Mouse (Mus musculus): Measurements from ENCODE around the gene D11Wsu47e.

D11Wsu47e gene

DNA sequence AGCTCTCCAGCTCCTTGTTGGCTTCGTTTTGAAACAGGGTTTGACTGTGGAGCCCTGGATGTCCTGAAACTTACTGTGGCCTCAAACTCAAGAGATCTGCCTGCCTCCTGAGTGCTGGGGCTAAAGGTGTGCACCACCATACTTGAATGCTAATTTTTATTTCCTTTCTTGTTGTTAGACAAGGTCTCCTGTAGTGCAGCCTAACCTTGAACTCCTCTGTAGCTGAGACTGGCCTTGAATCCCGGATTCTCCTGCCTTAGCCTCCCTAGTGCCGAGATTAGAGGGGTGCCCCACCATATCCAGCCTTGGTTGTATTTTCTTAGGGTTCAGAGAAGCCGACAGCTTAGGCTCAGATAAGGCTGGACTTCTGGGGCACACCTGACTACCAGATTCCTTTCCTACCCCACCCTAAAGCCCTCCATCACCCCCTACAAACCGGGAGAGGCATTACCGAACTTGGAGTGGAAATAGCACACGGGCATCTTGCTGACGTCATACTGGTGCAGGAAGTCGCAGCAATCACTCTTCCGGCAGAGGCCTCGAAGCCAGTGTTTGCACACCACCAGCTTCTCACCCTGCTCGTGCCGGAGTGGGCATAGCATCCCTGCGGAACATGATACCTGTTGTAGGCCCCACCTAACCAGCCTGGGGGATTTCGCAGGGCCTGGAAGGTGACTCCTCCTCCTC, 21.9 kb downstream of the D11Wsu47e start:
- DNase-seq (ENCODE audit: low read depth, low spot score): no peak

DNA sequence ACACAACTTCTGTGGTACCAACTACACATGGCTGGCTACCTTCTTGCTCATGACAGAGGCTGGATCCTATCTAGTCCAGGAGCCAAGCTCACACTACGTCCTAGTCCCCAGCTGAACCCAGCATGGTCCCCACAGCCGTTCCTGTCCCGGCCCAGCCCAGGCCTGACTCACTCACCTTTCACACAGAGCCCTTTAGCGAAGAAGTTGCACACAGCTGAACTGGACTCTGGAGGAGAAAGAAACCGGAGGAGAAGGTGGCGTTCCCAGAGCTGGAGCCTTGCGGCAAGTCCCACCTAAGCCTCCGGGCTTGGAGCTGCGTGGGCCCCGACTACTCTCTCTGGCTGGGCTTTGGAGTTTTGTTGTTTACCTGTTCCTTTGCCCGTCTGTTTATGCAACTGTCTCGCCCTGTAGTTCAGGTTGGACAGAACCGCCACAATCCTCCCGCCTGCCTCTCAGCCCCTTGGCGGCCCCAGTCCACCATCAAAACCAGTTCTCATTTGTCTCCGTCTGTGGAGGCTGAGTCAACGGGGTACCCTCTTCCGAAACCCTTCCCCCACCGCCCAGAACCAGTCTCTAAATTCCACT, 24.5 kb downstream of the D11Wsu47e start:
- no peak for DNase-seq (ENCODE audit: low read depth, low spot score)

DNA sequence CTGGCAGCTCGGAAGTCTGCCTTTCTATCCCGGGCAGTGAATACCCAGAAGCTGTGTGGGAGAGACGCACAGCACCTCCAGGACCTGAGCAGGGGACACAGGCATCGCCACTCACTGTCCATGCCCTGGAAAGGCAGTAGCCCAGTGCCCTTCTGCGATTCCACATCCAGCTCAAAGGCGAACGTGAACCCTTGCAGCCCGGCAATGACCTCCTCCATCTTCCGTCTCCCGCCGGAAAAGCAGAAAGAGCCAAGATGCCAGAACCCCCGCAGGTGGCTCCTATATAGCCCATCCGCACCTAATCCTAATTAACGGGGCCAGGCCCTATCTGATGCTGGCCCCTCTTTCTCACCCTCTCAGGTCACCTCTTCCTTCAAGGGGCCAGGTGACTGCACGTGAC, 25.1 kb downstream of the D11Wsu47e start:
- no peak for DNase-seq (ENCODE audit: low read depth, low spot score)

DNA sequence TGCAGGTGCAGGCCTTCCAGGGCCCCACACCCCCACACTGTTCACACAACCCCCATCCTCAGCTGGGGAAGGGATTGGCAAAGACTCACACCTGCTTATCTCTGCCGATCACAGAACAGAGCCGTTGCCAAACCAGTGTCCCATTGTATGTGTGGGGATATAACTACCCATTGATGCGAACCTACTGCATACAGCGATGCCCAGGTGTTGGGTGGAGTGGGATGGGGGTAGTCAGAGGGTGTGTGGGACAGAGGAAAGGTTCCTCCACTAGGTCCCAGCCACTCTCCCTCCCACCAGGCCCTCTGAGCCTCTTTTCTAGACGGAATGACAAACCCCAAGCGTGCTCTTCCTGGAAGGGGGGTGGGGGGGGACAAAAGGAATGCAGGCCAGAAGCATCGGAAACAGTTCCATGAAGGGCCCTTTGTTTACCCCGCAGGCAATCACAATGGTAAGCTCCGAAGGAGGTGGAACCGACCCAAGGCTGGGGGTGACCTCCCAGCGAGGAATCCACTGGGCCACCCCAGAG, 25.6 kb downstream of the D11Wsu47e start, which contains the start of gene Cpsf4l:
Gene Cpsf4l, minus strand, starts transcription at position 287 of the 526 bp plus-strand sequence.
- DNase-seq (ENCODE audit: low read depth, low spot score): peak; percentile 67

DNA sequence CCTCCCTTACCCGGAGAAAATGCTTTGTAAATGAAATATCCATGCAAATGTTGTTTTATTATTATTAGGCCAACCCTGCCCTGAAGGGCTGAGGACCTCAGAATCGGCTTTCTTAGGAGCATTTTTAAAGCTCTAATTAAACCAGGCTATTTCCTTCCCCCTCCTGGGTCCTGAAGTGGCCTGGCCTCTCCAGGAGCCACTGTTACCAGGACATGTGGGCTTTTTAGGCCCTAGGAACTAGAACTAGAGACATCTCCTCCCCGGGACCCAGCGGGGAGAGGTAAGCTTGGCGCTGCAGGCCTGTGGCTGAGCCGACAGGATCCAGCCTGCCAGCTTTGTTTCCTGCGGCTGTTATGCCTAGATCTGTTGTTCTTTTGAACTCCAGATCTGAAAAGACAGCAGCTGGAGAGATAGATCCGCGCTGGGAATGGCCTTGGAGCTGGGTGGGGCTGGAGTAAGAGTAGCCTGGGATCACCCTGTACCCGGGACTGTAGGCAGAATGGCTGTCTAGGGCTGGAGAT, 26.1 kb downstream of the D11Wsu47e start:
- peak; percentile 18 for DNase-seq (ENCODE audit: low read depth, low spot score)

DNA sequence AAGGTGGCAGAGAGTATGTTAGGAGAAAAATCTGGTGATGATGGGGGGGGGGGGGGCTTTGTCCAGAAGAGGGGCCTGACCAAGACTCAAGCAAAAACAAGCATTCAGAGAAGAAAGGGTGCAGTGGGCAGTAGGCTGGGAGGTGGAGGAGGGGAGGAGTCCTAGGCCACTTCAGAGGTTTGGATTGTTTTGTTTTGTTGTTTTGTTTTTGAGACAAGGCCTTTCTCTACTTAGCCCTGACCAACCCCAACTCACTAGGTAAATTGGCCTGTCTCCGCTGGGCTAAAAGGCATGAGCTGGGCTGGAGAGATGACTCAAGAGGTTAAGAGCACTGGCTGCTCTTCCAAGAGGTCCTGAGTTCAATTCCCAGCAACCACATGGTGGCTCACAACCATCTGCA, 26.8 kb downstream of the D11Wsu47e start:
- DNase-seq (ENCODE audit: low read depth, low spot score): no peak

DNA sequence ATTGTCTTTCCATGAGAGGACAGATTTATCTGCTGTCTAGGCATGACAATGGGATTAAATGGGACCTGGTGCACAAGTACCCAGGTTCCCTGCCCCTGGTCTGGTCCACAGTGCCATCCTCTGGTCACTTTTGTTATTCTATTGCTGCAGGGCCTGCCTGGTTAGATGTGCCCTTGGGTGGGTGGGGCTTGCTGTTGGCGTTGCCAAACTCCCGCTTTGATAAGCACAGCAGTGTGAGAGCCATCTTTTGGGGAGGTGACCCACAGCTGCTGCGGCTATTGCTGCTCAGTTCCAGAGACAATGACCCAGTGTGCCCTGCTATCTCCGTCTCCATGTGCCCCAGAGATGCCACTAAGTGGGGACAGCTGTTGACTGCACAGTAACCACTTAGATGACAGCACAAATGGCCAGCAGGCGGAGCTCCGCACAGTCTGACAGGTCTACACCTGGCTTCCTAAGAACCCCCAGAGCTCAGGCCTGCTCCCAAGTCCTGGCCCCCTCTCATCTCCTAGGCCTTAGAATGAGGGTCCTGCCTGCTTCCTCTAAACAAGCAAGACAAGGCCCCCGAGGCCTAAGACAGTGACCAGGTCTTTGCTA, 31.0 kb downstream of the D11Wsu47e start:
- DNase-seq (ENCODE audit: low read depth, low spot score): no peak

DNA sequence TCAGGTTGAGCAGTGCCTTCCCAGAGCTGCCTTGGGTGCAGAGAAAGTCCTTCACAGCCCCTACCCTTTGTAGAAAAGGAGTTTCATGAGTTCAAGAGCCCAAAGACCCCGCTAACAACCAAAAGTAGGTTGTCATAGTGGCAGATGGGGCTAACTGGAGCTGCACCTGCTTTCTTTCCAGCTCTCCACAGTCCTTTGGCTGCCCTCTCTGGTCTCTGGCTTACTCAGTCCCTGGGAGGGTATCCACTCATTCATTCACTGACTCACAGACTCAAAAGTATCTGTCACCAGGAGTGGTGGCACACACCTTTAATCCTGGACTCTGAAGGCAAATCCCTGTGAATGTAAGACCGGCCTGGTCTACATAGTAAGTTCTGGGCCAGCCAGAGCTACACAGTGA, 31.9 kb downstream of the D11Wsu47e start:
- DNase-seq (ENCODE audit: low read depth, low spot score): no peak

DNA sequence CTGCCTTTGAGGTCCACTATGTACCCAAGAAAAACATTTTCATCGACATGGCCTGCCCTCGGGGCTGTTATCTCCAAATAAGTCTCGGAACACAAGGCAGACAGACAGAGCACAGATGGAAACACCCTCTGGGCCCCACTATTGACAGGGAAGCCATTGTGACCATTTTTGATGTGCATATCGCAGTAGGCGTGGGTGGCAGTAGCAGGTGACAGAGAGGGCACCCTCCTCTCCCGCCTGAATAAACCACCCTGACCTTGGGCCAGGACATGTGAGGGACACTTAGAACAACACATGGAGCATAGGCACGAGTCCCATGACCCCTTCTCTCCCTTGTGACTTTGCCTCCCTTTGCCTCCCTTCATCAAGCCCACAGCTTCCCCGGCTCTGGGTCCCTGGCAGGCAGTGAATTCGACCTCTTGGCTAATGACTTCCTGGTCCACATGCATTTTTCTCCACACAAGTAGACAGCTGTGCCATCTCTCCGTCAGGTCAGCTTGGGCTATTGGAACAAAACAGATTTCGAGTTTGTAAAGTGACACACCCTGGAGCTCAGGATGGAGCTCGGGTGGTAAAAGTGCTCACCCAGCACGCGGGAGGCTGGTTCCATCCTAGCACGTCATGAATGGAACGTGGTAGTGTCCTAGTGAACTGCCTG, 33.7 kb downstream of the D11Wsu47e start:
- DNase-seq (ENCODE audit: low read depth, low spot score): no peak

DNA sequence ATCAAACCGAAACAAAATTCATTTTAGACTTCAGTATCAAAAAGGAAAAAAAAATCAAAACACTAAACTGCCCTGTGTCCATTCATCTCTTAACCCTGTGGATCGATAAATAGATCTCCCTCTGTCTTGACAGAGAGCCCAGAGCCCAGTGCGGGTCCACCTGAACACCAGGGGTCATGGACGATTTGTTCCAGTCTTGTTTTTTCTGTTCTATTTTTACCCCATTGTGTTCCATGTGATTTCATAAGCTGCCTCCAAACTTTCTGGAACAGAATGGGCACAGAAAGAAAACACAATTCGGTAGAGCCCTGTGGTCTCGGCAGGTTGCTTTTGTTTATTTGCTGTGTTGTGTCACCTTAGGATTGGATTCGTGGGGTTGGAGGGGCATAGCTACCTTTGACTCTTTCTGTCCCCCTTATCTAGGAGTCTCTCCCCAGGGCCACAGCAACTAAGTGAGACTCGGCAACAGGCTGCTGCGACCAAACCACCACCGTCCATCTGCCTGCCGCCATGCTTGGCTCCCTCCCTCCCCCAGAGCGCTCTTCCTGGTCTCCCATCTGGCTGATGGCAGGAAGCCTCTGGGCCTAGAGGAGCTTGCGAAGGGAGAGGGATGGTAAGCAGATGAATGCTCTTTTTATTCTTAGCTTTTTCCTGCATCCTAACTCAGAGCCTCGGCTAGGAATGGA, 38.3 kb downstream of the D11Wsu47e start:
- DNase-seq (ENCODE audit: low read depth, low spot score): no peak

DNA sequence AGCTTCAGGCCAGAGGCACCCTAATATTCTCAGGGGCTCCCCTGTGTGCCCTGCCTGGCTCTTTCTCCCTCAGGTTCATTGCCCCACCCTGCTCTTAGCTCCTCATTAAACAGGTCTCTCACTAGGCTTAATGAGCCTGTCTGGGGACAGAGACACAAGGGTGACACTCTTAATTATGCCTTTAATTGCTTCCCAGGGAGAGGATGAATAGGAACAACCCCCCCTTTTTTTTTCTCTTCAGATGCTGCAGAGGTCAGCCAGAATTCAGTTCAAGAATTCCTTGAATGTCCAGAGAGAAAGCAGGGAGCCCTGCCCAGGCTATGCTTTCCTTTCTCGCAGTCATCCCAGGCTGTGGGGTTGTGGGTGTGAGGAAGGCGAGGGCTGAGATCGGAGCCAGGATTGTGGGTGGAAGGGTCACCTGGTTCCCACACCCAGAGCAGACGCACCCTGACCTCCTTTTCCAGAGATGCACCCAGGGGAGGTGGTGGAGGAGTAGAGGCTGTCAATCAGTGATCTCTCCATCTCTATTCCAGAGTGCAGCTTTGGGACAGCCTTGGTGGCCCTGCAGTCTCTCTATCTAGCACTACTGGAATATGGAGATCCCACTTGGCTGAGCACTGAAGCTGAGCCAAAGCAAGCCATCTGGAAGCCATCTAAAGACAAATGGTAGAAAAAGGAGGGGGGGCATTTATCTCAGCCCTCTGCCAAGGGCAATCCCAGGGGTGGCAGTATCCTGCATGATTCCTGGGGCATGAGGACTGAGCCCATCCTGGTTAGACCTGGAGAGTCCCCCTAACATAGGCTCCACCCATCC, 41.2 kb downstream of the D11Wsu47e start:
- DNase-seq (ENCODE audit: low read depth, low spot score): no peak

DNA sequence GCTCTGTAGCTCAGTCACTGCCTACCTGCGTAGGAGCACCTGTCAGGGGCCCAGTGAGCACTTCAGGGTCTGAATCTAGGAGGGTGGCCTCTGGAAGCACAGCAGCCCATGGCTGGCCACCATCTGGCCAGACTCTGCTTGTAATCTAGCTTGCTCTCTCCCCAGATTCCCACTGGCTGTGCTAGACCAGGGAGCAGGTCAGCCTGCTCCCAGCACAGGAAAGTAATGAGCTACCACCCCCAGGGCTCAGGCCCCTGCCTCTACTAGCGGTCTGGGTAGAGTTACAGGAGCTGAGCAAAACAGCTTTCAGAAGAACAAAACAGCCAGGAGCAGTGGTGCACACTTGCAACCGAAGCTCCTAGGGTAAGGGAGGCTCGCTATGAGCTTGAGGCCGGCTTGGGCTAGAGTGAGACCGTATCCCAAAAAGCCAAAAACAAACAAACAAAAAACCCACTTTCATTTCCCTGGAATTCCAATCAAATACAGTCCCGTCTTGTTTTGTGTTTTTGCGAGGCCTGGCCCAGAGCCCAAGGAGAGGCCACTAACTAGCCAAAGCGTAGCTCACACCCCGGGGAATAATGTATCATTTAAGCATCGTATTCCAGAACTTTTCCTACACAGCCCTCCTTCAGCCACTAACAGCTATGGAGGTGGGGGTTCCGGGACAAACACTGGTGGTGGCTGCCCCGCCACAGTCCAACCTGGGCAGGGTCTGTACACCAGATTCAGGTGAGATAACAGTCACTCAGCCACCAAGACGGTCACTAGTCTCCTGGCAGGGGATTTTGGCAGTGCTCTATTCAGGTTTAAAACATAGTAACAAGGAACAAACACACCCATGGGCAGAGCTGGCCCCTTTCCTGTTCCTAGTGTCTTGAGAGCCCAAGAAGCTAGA, 43.0 kb downstream of the D11Wsu47e start:
- peak; percentile 57 for DNase-seq (ENCODE audit: low read depth, low spot score)

DNA sequence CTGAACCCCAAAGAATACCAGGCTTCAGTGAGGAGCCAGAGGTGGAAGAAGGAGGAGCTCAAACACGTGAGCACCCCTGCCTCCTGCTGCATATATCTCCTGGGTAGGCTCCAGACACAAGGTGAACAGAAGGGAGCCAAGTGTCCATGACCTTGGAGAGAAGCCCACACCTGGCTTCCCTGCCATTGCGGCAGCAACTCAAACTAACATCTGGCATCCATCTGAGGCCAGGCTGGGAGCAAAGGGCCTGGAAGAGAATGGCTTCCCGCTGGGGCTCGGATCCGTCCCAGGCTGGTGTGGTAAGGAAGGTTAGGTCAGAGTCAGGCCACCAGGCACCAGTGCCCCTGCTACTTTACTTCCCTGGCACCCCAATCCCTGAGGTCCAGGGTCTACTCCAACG, 43.8 kb downstream of the D11Wsu47e start:
- peak; percentile 67 for DNase-seq (ENCODE audit: low read depth, low spot score)

DNA sequence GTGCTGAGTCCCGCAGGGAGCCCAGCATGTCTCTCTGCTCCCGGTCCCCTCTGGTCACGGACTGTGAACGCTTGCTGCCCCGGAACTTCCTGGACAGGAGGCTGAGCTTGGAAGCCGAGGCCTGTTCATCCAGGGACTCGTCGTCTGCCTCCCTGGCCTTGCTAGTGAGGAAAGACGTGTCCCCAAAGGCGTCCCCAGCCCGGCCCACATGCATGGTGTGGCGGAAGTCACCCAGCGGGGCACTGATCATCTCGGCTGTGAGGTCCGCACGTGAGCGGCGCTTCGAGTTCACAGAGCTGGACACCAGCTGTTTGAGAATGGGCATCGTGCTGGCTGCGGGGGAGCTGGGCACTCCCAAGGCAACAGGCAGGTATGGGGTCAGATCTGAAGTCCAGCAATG, 45.0 kb downstream of the D11Wsu47e start:
- DNase-seq (ENCODE audit: low read depth, low spot score): no peak

DNA sequence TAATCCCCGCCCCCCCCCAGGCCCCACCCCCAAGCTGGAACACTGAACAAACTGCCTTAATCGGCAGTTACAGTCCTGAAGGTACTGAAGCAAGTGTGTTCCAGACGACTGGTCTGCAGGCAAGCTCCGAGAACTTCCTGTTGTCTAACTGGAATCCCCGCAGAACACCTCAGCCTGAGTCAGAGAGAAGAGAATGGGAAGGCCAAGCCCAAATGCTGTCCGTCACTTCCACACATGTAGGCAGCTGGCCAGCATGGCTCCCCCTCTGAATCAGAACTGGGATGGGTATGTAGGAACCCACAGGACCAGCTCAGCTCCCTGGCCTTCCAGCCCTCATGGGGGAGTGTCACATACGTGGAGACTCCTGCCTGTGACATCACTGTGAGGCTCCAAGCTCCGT, 45.7 kb downstream of the D11Wsu47e start:
- no peak for DNase-seq (ENCODE audit: low read depth, low spot score)

DNA sequence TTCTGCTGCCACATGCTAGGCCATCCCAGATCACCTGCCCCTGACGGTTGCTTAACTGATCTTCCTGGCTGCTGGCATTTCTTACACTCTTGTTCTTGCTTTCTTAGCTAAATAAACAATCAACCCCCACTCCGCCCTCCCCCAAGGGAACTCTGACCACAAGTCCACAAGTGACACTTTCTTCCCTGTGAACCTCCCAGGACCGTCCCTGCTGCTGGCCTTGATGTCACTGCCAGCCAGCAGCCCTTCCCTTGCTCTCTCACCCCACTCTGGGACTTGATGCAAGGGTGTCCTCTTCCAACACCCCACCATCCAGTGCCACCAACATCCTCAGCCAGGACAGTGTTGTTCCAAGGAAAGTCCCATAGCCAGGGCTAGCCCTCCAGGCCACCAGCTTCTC, 46.7 kb downstream of the D11Wsu47e start:
- DNase-seq (ENCODE audit: low read depth, low spot score): no peak

DNA sequence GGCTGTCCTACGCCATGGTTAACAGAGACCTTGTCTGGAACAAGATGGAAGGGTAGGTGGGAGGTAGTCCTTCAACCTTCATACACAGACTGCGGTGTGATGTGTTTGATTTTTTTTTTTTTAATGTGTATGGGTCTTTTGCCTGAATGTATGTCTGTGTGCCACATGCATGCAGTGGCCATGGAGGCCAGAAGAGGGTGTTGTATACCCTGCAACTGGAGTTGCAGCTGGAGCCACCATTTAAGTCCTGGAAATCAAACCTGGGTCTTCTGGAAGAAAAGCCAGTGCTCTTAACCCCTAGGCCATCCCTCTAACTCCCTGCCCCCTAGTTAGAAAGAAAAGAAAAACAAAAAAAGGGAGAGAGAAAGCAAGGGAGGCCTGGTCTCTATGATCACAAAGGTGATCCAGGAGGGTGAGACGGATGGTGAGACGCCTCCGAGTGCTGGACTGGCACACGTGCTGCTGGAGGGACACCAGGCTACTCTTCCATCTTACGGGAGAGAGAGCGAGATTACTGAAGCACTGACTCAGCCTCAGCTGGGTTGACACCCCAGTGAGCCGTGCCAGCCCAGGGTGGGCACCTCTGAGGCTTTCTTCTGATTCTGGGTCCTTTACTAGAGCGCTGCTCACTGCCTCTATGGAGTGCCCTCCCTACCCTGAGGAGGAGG, 47.9 kb downstream of the D11Wsu47e start:
- DNase-seq (ENCODE audit: low read depth, low spot score): no peak

DNA sequence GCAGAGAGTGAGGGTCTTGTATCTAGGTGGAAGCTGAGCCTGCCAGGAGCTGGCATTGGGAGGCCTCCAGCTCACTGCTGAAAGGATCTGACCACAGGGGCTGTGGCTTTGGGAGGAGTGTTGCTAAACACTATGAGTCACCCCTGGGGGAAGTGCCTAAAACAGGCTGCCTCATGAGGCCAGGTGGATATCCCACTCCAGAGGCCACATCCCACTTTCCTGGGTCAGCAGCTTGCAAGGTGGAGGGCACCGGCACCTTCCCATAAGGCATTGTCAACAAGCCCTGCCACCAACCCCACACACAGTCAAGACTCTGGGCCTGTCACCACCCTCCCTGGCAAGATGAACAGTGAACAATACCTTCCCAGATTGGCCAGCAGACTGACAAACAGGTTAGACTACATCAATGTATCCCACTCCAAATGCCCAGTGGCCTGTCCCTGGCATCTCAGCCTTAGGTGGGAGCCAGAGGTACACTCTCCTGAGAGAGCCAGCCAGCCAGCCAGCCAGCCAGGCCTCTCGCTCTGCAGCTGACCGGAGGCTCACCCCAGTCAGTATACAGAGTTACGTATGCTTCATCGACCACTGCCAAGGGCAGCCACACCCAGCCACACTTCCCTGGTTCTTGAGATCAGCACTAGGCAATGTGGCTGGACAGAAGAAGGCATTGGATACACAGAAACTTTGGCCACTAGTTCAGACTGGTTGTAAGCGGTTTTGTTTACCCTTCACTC, 49.6 kb downstream of the D11Wsu47e start:
- DNase-seq (ENCODE audit: low read depth, low spot score): no peak

All from forelimb bud, embryonic 11.5 days (tissue).